Mouse (Mus musculus): Measurements from ENCODE around the gene Gm9780. TPM values are rescaled to one million over a fixed set of nuclear protein-coding genes. Genes with fewer than 3 reads are reported as not detected.

The Gm9780 gene
- total RNA-seq, 4 experiments from 2014 or later = 7.3 to 20.4 (median 17.7) TPM

Other genes starting within 250 kb of the Gm9780 start
- gene Anxa11, start 200.6 kb downstream of the Gm9780 start, total RNA-seq (2022) = 10 to 100 TPM; 61.8 to 90.0 (median 71.0) TPM
- 1 to 10 TPM; 1.3 to 2.8 (median 1.9) TPM for gene Plac9a, start 139.6 kb downstream of the Gm9780 start, total RNA-seq (2022)
- gene Tmem254a, start 115.0 kb downstream of the Gm9780 start, total RNA-seq (2022) = 1 to 10 TPM; 1.5 to 3.1 (median 1.8) TPM
- not detected for gene Cphx1, start 104.4 kb downstream of the Gm9780 start, total RNA-seq (2022)
- under 1 TPM in 1 of 4 experiments, not detected in 3; 0.62 TPM for gene Duxbl1, start 64.1 kb downstream of the Gm9780 start, total RNA-seq (2022)
- gene Tmem254c, start 24.6 kb upstream of the Gm9780 start, total RNA-seq (2022) = 10 to 100 TPM in 3 of 4 experiments, 1 to 10 TPM in 1; 8.7 to 18.2 (median 12.9) TPM
- gene Cphx2, start 38.8 kb upstream of the Gm9780 start, total RNA-seq (2022) = not detected
- not detected for gene Cphx3, start 39.6 kb upstream of the Gm9780 start, total RNA-seq (2022)
- gene Duxbl2, start 75.6 kb upstream of the Gm9780 start, total RNA-seq (2022) = under 1 TPM in 3 of 4 experiments, not detected in 1; 0.26 to 0.86 (median 0.70) TPM
- 10 to 100 TPM; 37.8 to 52.7 (median 49.5) TPM for gene Plac9b, start 139.8 kb upstream of the Gm9780 start, total RNA-seq (2022)
- 10 to 100 TPM in 1 of 4 experiments, 1 to 10 TPM in 3; 3.5 to 14.2 (median 7.8) TPM for gene Tmem254b, start 164.3 kb upstream of the Gm9780 start, total RNA-seq (2022)
- under 1 TPM in 1 of 4 experiments, not detected in 3; 0.81 TPM for gene Duxbl3, start 215.3 kb upstream of the Gm9780 start, total RNA-seq (2022)

Measured in adrenal gland, adult 8-10 months (tissue).